Mouse (Mus musculus) embryonic facial prominence, embryonic 10.5 days (tissue): ENCODE data around the gene Selp. TPM values are rescaled to one million over a fixed set of nuclear protein-coding genes. Genes with fewer than 3 reads are reported as not detected.

Experiments
- polyA plus RNA-seq: library from polyadenylated mRNA; unstranded; fragments of >200 nt; fragmentation: Nextera tagmentation; extraction: Ambion mirVana; gene quantifications from 2 replicates; pipeline ENCODE4 v1.2.1, GENCODE M21; 2016

Gene Selp
- polyA plus RNA-seq, 1 experiment from 2014 or later, result not detected

Other genes with a start within 250 kb of the Selp start
- 18.4 and 18.6 TPM in 2 replicates for gene Scyl3, start 186.2 kb upstream of the Selp start, polyA plus RNA-seq
- 46.6 and 48.2 TPM in 2 replicates for gene BC055324, start 120.5 kb upstream of the Selp start, polyA plus RNA-seq
- gene Mettl18, start 120.4 kb upstream of the Selp start, polyA plus RNA-seq, result 10.9 and 11.8 TPM in 2 replicates
- not detected in 2 replicates for gene Sele, start 67.0 kb upstream of the Selp start, polyA plus RNA-seq
- not detected in 2 replicates for gene Sell, start 53.3 kb upstream of the Selp start, polyA plus RNA-seq
- 0.37 and 0.41 TPM in 2 replicates for gene F5, start 36.6 kb downstream of the Selp start, polyA plus RNA-seq
- 10.8 and 11.5 TPM in 2 replicates for gene Slc19a2, start 133.8 kb downstream of the Selp start, polyA plus RNA-seq
- 8.3 and 8.5 TPM in 2 replicates for gene Ccdc181, start 160.3 kb downstream of the Selp start, polyA plus RNA-seq
- 40.6 and 46.1 TPM in 2 replicates for gene Nme7, start 188.9 kb downstream of the Selp start, polyA plus RNA-seq
- 25.1 and 26.6 TPM in 2 replicates for gene Blzf1, start 192.2 kb downstream of the Selp start, polyA plus RNA-seq